Mouse (Mus musculus) bone marrow, adult 2 months (tissue): ENCODE measurements around the gene Asb14.

ENCODE experiments used
- CTCF ChIP-seq: fragments of 200-500 bp; IDR thresholded peaks from 2 replicates; pipeline ENCODE4 v1.5.1; 2011; ENCODE audit warnings: low read length, control low read depth; ENCODE audit not compliant: control insufficient read depth, insufficient read depth
- POLR2A ChIP-seq: fragments of 200-500 bp; IDR thresholded peaks from 2 replicates; pipeline ENCODE4 v1.6.1; 2011; ENCODE audit warnings: low read depth, mild to moderate bottlenecking, control low read depth, low read length, borderline replicate concordance; ENCODE audit not compliant: control insufficient read depth

DNA sequence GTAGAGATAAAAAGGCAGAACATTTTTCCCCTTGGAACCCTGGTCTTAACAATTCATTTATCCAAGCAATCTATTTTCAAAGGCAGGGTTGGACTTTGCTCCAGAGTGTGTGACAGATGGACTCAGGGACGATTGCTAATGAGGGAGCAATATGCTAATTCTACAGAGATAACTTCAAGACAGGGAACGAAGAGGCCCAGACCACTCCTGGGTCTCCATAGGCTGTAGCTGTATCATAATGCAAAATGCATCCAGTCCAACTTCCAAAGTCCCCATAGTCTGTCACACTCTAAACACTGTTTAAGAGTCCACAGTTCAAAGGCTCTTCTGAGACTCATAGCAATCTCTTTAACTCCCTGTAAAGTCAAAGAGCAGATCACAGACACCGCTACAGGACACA lies 7.1 kb upstream of the Asb14 start:
- TF ChIP-seq CTCF (no peak), POLR2A (no peak)
